Mouse (Mus musculus) embryo, embryonic 10 days (tissue): ENCODE measurements around the gene Prkce.

Experiments
- DNase-seq: peaks from one replicate; pipeline ENCODE4 v3.0.0-alpha.2; 2015; ENCODE audit warnings: low spot score

Gene Prkce

GRCm38 (mm10) chr17:86261067-86261466 lies 93.5 kb downstream of the Prkce start:
- DNase-seq, result no peak

GRCm38 (mm10) chr17:86263985-86264649 lies 96.5 kb downstream of the Prkce start:
- DNase-seq, result no peak

GRCm38 (mm10) chr17:86266051-86266450 lies 98.5 kb downstream of the Prkce start:
- no peak for DNase-seq

- DNase-seq, result no peak
Observed at GRCm38 (mm10) chr17:86267126-86267760, 99.7 kb downstream of the Prkce start.

- DNase-seq, result no peak
Observed at GRCm38 (mm10) chr17:86269639-86270038, 102.1 kb downstream of the Prkce start.

GRCm38 (mm10) chr17:86270523-86270922 lies 102.9 kb downstream of the Prkce start:
- no peak for DNase-seq

GRCm38 (mm10) chr17:86271277-86271676 lies 103.7 kb downstream of the Prkce start:
- DNase-seq, result peak; percentile 78

- no peak for DNase-seq
Observed at GRCm38 (mm10) chr17:86272961-86273360, 105.4 kb downstream of the Prkce start.

GRCm38 (mm10) chr17:86273566-86274349 lies 106.2 kb downstream of the Prkce start:
- DNase-seq, result no peak

- no peak for DNase-seq
Observed at GRCm38 (mm10) chr17:86274350-86274744, 106.8 kb downstream of the Prkce start.

GRCm38 (mm10) chr17:86276381-86276780 lies 108.8 kb downstream of the Prkce start:
- DNase-seq, result no peak

GRCm38 (mm10) chr17:86277032-86277798 lies 109.6 kb downstream of the Prkce start:
- DNase-seq, result no peak

GRCm38 (mm10) chr17:86277999-86278526 lies 110.5 kb downstream of the Prkce start:
- no peak for DNase-seq

GRCm38 (mm10) chr17:86279751-86280150 lies 112.2 kb downstream of the Prkce start:
- DNase-seq, result peak; percentile 51

- DNase-seq, result peak; percentile 28
Observed at GRCm38 (mm10) chr17:86283741-86284140, 116.2 kb downstream of the Prkce start.

- no peak for DNase-seq
Observed at GRCm38 (mm10) chr17:86285058-86285457, 117.5 kb downstream of the Prkce start.

GRCm38 (mm10) chr17:86286747-86287271 lies 119.2 kb downstream of the Prkce start:
- no peak for DNase-seq

GRCm38 (mm10) chr17:86292711-86293110 lies 125.1 kb downstream of the Prkce start:
- no peak for DNase-seq

- DNase-seq, result peak; percentile 85
Observed at GRCm38 (mm10) chr17:86293247-86293744, 125.7 kb downstream of the Prkce start.

GRCm38 (mm10) chr17:86299576-86299975 lies 132.0 kb downstream of the Prkce start:
- no peak for DNase-seq
